Mouse (Mus musculus): ENCODE data around the gene Lins1. TPM values are rescaled to one million over a fixed set of nuclear protein-coding genes. Genes with fewer than 3 reads are reported as not detected.

The Lins1 gene
- total and polyA plus RNA-seq, 2 experiments from 2014 or later = 14.8 to 24.4 TPM

DNA sequence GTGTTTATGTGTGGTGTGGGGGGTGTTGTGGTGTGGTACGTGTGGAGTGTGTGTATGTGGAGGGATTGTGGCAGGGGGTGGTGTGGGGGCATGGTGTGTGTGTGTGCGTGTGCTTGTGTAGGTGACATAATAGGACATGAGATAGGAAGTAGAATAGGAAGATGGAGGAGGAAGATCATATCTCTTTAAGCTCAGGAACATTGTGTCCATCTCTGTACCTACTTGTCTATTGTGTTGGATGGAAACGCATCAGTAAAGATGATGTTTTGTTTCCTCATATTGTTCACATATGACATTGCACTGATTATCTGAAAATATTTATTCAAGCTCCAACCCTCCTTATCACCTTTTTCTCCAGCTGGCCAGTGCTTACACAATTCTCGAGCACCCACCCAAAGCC is 47.7 kb downstream of the Lins1 start:
- 87% methylated on average over 4 of the region's 4 CpGs for WGBS
- H3K4me2 ChIP-seq (ENCODE audit: low read depth, low read length) = no peak overlapping the region
- H3K4me1 ChIP-seq (ENCODE audit: insufficient read depth, low read length) = peaks cover 5% of the 10 kb centered on the region; the same call in 1 of the 2 replicates
- no peak overlapping the region for H3K9ac ChIP-seq (replicated peaks; ENCODE audit: low read length)
- H3K27ac ChIP-seq = no peak overlapping the region
- DNase-seq (ENCODE audit: low spot score) = no peak
- H3K9me3 ChIP-seq (ENCODE audit: low read length) = no peaks in the 10 kb centered on the region
- no peak for ATAC-seq
- H3K4me3 ChIP-seq (ENCODE audit: low read length) = no peak overlapping the region
- TF ChIP-seq CTCF (IDR thresholded peaks at IDR 0.05; ENCODE audit: low read depth) = no peak
- H3K27me3 ChIP-seq (ENCODE audit: insufficient read depth, low read length) = no peaks in the 10 kb centered on the region
- no peaks in the 10 kb centered on the region for H3K36me3 ChIP-seq (ENCODE audit: insufficient read depth, low read length)

DNA sequence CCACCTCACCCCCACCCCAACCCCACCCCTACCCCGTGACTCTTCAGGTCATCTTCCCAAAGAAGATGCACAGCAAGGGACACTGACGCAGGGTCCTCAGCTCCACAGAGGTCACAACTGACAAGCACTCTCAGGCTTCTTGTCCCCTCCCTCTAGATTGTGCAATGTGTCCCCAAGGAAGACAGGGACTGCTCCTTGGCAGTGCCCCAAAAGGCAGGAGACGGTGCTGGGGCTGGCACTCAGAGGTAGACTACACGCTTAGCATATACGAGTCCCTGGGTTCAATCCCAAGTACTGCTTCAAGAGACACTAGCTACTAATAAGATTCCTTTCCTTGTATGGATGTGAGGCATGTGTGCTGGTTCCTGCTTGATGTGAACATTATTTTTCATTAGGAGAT is 51.3 kb downstream of the Lins1 start:
- H3K27me3 ChIP-seq (ENCODE audit: insufficient read depth, low read length) = no peaks in the 10 kb centered on the region
- peak; percentile 47; the same call in 1 of the 2 replicates for ATAC-seq
- no peaks in the 10 kb centered on the region for H3K9me3 ChIP-seq (ENCODE audit: low read length)
- no peak overlapping the region for H3K9ac ChIP-seq (replicated peaks; ENCODE audit: low read length)
- peaks cover 5% of the 10 kb centered on the region; the same call in 1 of the 2 replicates for H3K4me1 ChIP-seq (ENCODE audit: insufficient read depth, low read length)
- peak; percentile 37 for DNase-seq (ENCODE audit: low spot score)
- peak overlapping the region; percentile 51; the same call in 1 of the 2 replicates for H3K27ac ChIP-seq
- TF ChIP-seq CTCF (IDR thresholded peaks at IDR 0.05; ENCODE audit: low read depth) = no peak
- H3K4me3 ChIP-seq (ENCODE audit: low read length) = no peak overlapping the region
- H3K4me2 ChIP-seq (ENCODE audit: low read depth, low read length) = no peak overlapping the region
- H3K36me3 ChIP-seq (ENCODE audit: insufficient read depth, low read length) = no peaks in the 10 kb centered on the region
- WGBS = 51% methylated on average over 5 of the region's 5 CpGs

DNA sequence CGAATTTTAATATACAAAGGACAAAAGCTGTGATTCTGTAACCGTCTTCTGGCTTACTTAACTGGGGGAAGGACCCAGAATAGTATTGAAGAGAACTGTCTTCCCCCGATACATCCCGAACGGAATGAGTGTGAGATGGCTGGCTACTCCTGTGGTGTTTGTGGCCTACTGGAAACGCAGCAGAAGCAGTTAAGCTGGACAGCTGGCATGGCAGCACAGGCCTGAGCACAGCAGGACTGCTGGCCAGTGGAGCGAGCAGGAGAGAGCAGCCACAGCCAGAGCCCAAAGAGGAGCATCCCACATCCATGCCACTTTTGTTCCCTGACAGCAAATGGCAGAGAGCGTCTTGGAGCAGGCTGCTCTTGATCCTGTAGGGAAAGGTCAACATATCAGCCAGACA is 51.7 kb downstream of the Lins1 start:
- H3K9me3 ChIP-seq (ENCODE audit: low read length) = no peaks in the 10 kb centered on the region
- no peak overlapping the region for H3K4me3 ChIP-seq (ENCODE audit: low read length)
- ATAC-seq = peak; percentile 81
- no peaks in the 10 kb centered on the region for H3K27me3 ChIP-seq (ENCODE audit: insufficient read depth, low read length)
- H3K36me3 ChIP-seq (ENCODE audit: insufficient read depth, low read length) = no peaks in the 10 kb centered on the region
- TF ChIP-seq CTCF (IDR thresholded peaks at IDR 0.05; ENCODE audit: low read depth) = no peak
- WGBS = 46% methylated on average over 8 of the region's 8 CpGs
- H3K27ac ChIP-seq = peak overlapping the region; percentile 51; the same call in 1 of the 2 replicates
- H3K9ac ChIP-seq (replicated peaks; ENCODE audit: low read length) = no peak overlapping the region
- H3K4me1 ChIP-seq (ENCODE audit: insufficient read depth, low read length) = peaks cover 5% of the 10 kb centered on the region; the same call in 1 of the 2 replicates
- peak; percentile 70 for DNase-seq (ENCODE audit: low spot score)
- no peak overlapping the region for H3K4me2 ChIP-seq (ENCODE audit: low read depth, low read length)

DNA sequence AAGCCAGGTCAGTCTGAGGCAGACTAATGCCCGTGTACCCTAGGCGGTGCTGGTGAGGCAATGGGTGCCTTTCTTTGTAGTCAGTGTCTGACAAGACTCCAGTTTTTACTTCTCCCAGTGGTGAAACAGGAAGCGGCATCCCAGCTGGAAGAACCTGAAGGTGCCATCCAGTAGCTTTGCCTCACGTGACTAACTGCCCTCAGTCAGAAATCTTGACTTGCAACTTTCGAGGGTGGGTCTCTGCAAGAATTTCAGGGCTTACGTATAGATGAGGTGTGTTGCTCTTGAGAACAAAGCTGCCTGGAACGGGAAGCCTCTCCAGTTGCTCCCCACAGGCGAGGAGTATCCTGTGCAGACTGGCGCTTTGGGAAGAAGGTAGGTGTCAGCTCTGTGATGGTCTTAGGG is 53.7 kb downstream of the Lins1 start, which contains the start of gene Cers3:
Gene Cers3 (plus strand): TSS at position 128 of the 405 bp plus-strand sequence.
- WGBS = 82% methylated on average over 9 of the region's 9 CpGs
- no peak within 1 kb of the TSS for H3K4me2 ChIP-seq (ENCODE audit: low read depth, low read length)
- no peak within 1 kb of the TSS for H3K9ac ChIP-seq (replicated peaks; ENCODE audit: low read length)
- H3K36me3 ChIP-seq (ENCODE audit: insufficient read depth, low read length) = no peaks in the 10 kb centered on the region
- DNase-seq (ENCODE audit: low spot score) (no peak), ATAC-seq (no peak)
- H3K27me3 ChIP-seq (ENCODE audit: insufficient read depth, low read length) = no peaks in the 10 kb centered on the region
- H3K27ac ChIP-seq = no peak within 1 kb of the TSS
- TF ChIP-seq CTCF (IDR thresholded peaks at IDR 0.05; ENCODE audit: low read depth) = no peak
- H3K9me3 ChIP-seq (ENCODE audit: low read length) = no peaks in the 10 kb centered on the region
- peaks cover 5% of the 10 kb centered on the region; the same call in 1 of the 2 replicates for H3K4me1 ChIP-seq (ENCODE audit: insufficient read depth, low read length)
- H3K4me3 ChIP-seq (ENCODE audit: low read length) = no peak within 1 kb of the TSS

DNA sequence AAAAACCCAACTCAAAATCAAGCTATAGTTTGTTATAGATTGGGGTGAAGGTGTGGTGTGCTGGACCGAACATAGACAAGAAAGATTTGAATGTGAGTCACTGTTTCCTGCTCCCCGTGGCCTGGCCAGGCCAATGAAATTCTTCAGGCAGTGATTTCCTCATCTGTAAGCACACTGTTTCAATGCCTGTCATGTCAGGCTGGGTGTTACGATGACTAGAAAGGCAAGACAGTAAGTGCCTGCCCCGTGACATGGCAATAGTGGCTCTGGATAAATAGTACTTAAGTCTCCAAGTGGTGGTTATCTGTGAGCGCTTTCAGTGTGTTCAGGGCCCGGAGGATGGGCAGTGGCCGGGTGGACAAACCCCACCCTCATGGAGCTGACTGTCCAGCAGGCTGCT is 57.3 kb downstream of the Lins1 start:
- DNase-seq (ENCODE audit: low spot score) (no peak), ATAC-seq (no peak)
- H3K27ac ChIP-seq = no peak overlapping the region
- no peak overlapping the region for H3K9ac ChIP-seq (replicated peaks; ENCODE audit: low read length)
- H3K4me2 ChIP-seq (ENCODE audit: low read depth, low read length) = no peak overlapping the region
- H3K4me1 ChIP-seq (ENCODE audit: insufficient read depth, low read length) = no peaks in the 10 kb centered on the region
- TF ChIP-seq CTCF (IDR thresholded peaks at IDR 0.05; ENCODE audit: low read depth) = no peak
- 88% methylated on average over 7 of the region's 7 CpGs for WGBS
- H3K9me3 ChIP-seq (ENCODE audit: low read length) = no peaks in the 10 kb centered on the region
- no peaks in the 10 kb centered on the region for H3K36me3 ChIP-seq (ENCODE audit: insufficient read depth, low read length)
- H3K4me3 ChIP-seq (ENCODE audit: low read length) = no peak overlapping the region
- H3K27me3 ChIP-seq (ENCODE audit: insufficient read depth, low read length) = no peaks in the 10 kb centered on the region

DNA sequence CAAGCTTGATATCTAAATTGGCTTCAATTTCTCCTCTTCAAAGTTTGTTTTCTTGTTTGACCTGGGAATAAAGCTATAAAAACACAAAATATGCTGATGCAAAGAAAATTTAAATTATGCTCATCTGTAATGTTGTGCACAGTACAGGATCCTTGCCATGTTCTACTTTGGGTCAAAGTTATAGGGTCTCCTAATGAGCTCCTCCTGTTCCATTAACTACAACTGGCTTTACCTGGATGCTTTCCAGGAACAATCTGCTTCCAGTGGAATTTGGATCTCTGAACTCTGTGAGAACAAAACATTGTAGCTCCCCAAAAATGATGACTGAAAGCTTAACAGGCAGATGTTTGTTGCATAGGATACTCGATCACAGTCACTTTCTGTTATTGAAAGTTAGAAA is 60.3 kb downstream of the Lins1 start:
- H3K4me1 ChIP-seq (ENCODE audit: insufficient read depth, low read length) = no peaks in the 10 kb centered on the region
- TF ChIP-seq CTCF (IDR thresholded peaks at IDR 0.05; ENCODE audit: low read depth) = no peak
- 81% methylated on average over 1 of the region's 1 CpGs for WGBS
- H3K9ac ChIP-seq (replicated peaks; ENCODE audit: low read length) = no peak overlapping the region
- no peak overlapping the region for H3K27ac ChIP-seq
- no peak for DNase-seq (ENCODE audit: low spot score)
- ATAC-seq = no peak
- H3K36me3 ChIP-seq (ENCODE audit: insufficient read depth, low read length) = no peaks in the 10 kb centered on the region
- no peaks in the 10 kb centered on the region for H3K9me3 ChIP-seq (ENCODE audit: low read length)
- H3K4me3 ChIP-seq (ENCODE audit: low read length) = no peak overlapping the region
- H3K27me3 ChIP-seq (ENCODE audit: insufficient read depth, low read length) = no peaks in the 10 kb centered on the region
- no peak overlapping the region for H3K4me2 ChIP-seq (ENCODE audit: low read depth, low read length)

DNA sequence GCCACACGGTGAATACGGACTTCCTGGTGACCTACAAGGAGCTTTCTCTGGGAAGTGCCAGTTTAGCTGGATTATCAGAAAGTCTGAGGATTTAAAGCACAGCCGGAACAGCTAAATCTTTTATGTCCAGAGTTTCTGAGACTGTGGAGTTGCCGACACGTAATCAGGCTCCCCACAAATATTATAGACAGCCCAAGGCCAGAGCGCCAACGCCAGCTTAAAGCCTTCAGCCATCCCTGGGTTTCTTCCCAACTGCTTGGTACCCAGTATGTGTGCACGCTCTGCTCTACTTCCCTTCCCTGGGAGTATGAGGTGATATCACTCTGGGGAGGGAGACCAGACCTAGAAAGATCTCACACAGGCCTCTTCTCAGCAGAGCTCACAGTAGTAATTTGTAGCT is 64.1 kb downstream of the Lins1 start:
- no peaks in the 10 kb centered on the region for H3K36me3 ChIP-seq (ENCODE audit: insufficient read depth, low read length)
- H3K4me3 ChIP-seq (ENCODE audit: low read length) = no peak overlapping the region
- H3K4me2 ChIP-seq (ENCODE audit: low read depth, low read length) = no peak overlapping the region
- H3K27ac ChIP-seq = no peak overlapping the region
- no peak for DNase-seq (ENCODE audit: low spot score)
- TF ChIP-seq CTCF (IDR thresholded peaks at IDR 0.05; ENCODE audit: low read depth) = no peak
- H3K9ac ChIP-seq (replicated peaks; ENCODE audit: low read length) = no peak overlapping the region
- WGBS = 75% methylated on average over 8 of the region's 8 CpGs
- H3K9me3 ChIP-seq (ENCODE audit: low read length) = no peaks in the 10 kb centered on the region
- H3K4me1 ChIP-seq (ENCODE audit: insufficient read depth, low read length) = no peaks in the 10 kb centered on the region
- no peak for ATAC-seq
- no peaks in the 10 kb centered on the region for H3K27me3 ChIP-seq (ENCODE audit: insufficient read depth, low read length)
